In genomic region chr4:115827066-115827465, GRCm38 (mm10) we compare ENCODE assay signal across 8 mouse cellular contexts. TPM values are rescaled to one million over a fixed set of nuclear protein-coding genes. Genes with fewer than 3 reads are reported as not detected.
DNase-seq lines count a peak whose midpoint lies in the region; ATAC-seq and TF ChIP-seq lines count a peak whose summit lies in the region.

No protein-coding gene starts in this region.

- no peaks in the 10 kb centered on the region for H3K9me3 ChIP-seq in heart, embryonic 14.5 days (ENCODE audit: control insufficient read depth, low read length)
- no peaks in the 10 kb centered on the region for H3K9me3 ChIP-seq in CH12.LX (replicated peaks; ENCODE audit: low read length)
- H3K9me3 ChIP-seq in embryonic facial prominence, embryonic 13.5 days = no peaks in the 10 kb centered on the region
- no peaks in the 10 kb centered on the region for H3K9me3 ChIP-seq in liver, embryonic 15.5 days (replicated peaks)

- in situ Hi-C loops in CH12.LX (cut with MboI; ENCODE audit: low pct_ligation_motif_present, low pct_unique_long_range_greater_than_20kb, low sequenced_read_pairs) = loop anchor here (10.0 kb wide), 1 partner anchor 82 kb away; no protein-coding TSS in a partner anchor

- WGBS in heart, embryonic 14.5 days = 70% methylated on average over 3 of the region's 3 CpGs
- WGBS in embryonic facial prominence, embryonic 13.5 days = 59% methylated on average over 3 of the region's 3 CpGs
- WGBS in liver, embryonic 15.5 days (ENCODE audit: insufficient replicate concordance) = 57% methylated on average over 3 of the region's 3 CpGs

- no peaks in the 10 kb centered on the region for H3K27me3 ChIP-seq in heart, embryonic 14.5 days (ENCODE audit: control insufficient read depth, insufficient read depth, low read length)
- no peaks in the 10 kb centered on the region for H3K27me3 ChIP-seq in CH12.LX (replicated peaks)
- peaks cover 8% of the 10 kb centered on the region; the same call in 1 of the 2 replicates for H3K27me3 ChIP-seq in embryonic facial prominence, embryonic 13.5 days
- no peaks in the 10 kb centered on the region for H3K27me3 ChIP-seq in liver, embryonic 15.5 days

- peak overlapping the region; percentile 90 for H3K4me2 ChIP-seq in heart, embryonic 14.5 days (ENCODE audit: low read length)
- H3K4me2 ChIP-seq in CH12.LX (ENCODE audit: insufficient read depth, low read depth, poor library complexity, severe bottlenecking) = peak overlapping the region; percentile 79; the same call in 1 of the 2 replicates
- H3K4me2 ChIP-seq in embryonic facial prominence, embryonic 13.5 days = peak overlapping the region; percentile 65
- peak overlapping the region; percentile 89 for H3K4me2 ChIP-seq in liver, embryonic 15.5 days

- peaks cover 7% of the 10 kb centered on the region; the same call in 1 of the 2 replicates for H3K79me2 ChIP-seq in CH12.LX (replicated peaks; ENCODE audit: control insufficient read depth, extremely low read depth, insufficient read depth, poor library complexity, severe bottlenecking)

- TF ChIP-seq POLR2A in CH12.LX (IDR thresholded peaks at IDR 0.05; ENCODE audit: low read depth, low read length) = no peak

- H3K27ac ChIP-seq in heart, embryonic 14.5 days (replicated peaks in 1 of 2; ENCODE audit: control insufficient read depth in 1 of 2, insufficient read depth in 1 of 2, low read depth in 2 of 2, low read length in 2 of 2) = no peak overlapping the region
- no peak overlapping the region for H3K27ac ChIP-seq in CH12.LX (ENCODE audit: insufficient read depth, low read depth)
- no peak overlapping the region for H3K27ac ChIP-seq in embryonic facial prominence, embryonic 13.5 days
- peak overlapping the region; percentile 88 for H3K27ac ChIP-seq in liver, embryonic 15.5 days (replicated peaks)

- H3K4me3 ChIP-seq in heart, embryonic 14.5 days (ENCODE audit: control insufficient read depth in 1 of 2, insufficient read depth in 1 of 2, low read depth in 1 of 2, low read length in 2 of 2) = no peak overlapping the region; a peak in 1 of 4 replicates
- no peak overlapping the region for H3K4me3 ChIP-seq in CH12.LX (replicated peaks in 1 of 3; ENCODE audit: low read depth in 2 of 3, low read length in 2 of 3, poor library complexity in 1 of 3)
- no peak overlapping the region for H3K4me3 ChIP-seq in embryonic facial prominence, embryonic 13.5 days
- H3K4me3 ChIP-seq in liver, embryonic 15.5 days (replicated peaks) = peak overlapping the region; percentile 87; the same call in 1 of the 2 replicates

- DNase-seq in heart, adult 9 months (ENCODE audit: low spot score in 2 of 2) = no peak
- DNase-seq in CH12.LX (ENCODE audit: extremely low read depth) = no peak
- no peak for DNase-seq in layer of hippocampus, postnatal 36 days
- DNase-seq in left cerebral cortex, adult 11 months (ENCODE audit: low spot score) = no peak
- DNase-seq in cerebellum, postnatal 14 days = no peak

- dilution Hi-C loops in CH12.LX (cut with MboI; ENCODE audit: extremely low pct_ligation_motif_present, extremely low pct_unique_long_range_greater_than_20kb, low sequenced_read_pairs) = no loop called here

- H3K4me1 ChIP-seq in heart, embryonic 14.5 days (ENCODE audit: control insufficient read depth in 2 of 2, insufficient read depth in 2 of 2, low read length in 2 of 2) = peaks cover 17 to 39% of the 10 kb centered on the region in 2 experiments
- H3K4me1 ChIP-seq in CH12.LX (ENCODE audit: control insufficient read depth in 1 of 2, insufficient read depth in 2 of 2) = peaks cover 7 to 69% of the 10 kb centered on the region in 2 experiments
- peaks cover 17% of the 10 kb centered on the region for H3K4me1 ChIP-seq in embryonic facial prominence, embryonic 13.5 days
- H3K4me1 ChIP-seq in liver, embryonic 15.5 days (replicated peaks) = peaks cover 83% of the 10 kb centered on the region

- H3K36me3 ChIP-seq in heart, embryonic 14.5 days (ENCODE audit: control insufficient read depth, insufficient read depth, low read length) = peaks cover 11% of the 10 kb centered on the region
- peaks cover 15 to 41% of the 10 kb centered on the region in 2 experiments for H3K36me3 ChIP-seq in CH12.LX (replicated peaks in 1 of 2; ENCODE audit: control insufficient read depth in 1 of 2, insufficient read depth in 1 of 2, low read length in 1 of 2)
- peaks cover 9% of the 10 kb centered on the region for H3K36me3 ChIP-seq in embryonic facial prominence, embryonic 13.5 days
- H3K36me3 ChIP-seq in liver, embryonic 15.5 days (replicated peaks) = peaks cover 12% of the 10 kb centered on the region

- TF ChIP-seq RAD21 in CH12.LX (IDR thresholded peaks at IDR 0.05; ENCODE audit: low read depth, low read length) = no peak

- ATAC-seq in heart, embryonic 14.5 days (ENCODE audit: insufficient number of reproducible peaks, insufficient read depth, low FRiP score, low read depth) = no peak
- ATAC-seq in embryonic facial prominence, embryonic 13.5 days (ENCODE audit: insufficient number of reproducible peaks, insufficient read depth, low FRiP score, low TSS enrichment, low read depth) = no peak
- ATAC-seq in liver, embryonic 15.5 days (ENCODE audit: insufficient read depth) = no peak

- no peak for TF ChIP-seq EP300 in CH12.LX (IDR thresholded peaks at IDR 0.05; ENCODE audit: low read length)

- no peak for TF ChIP-seq CTCF in CH12.LX (conservative IDR thresholded peaks at IDR 0.05 in 1 of 2, IDR thresholded peaks at IDR 0.05 in 1 of 2; ENCODE audit: low read depth in 2 of 2, low read length in 2 of 2)

- H3K9ac ChIP-seq in heart, embryonic 14.5 days (ENCODE audit: low read length) = no peak overlapping the region
- H3K9ac ChIP-seq in CH12.LX (ENCODE audit: insufficient read depth, low read depth) = no peak overlapping the region
- no peak overlapping the region for H3K9ac ChIP-seq in embryonic facial prominence, embryonic 13.5 days
- no peak overlapping the region for H3K9ac ChIP-seq in liver, embryonic 15.5 days

TF ChIP-seq in CH12.LX, 34 proteins besides CTCF, POLR2A, EP300 and RAD21 (continues in another document):
- no peak for TF ChIP-seq GABPA (IDR thresholded peaks at IDR 0.05; ENCODE audit: insufficient replicate concordance, low read depth, low read length)
- no peak for TF ChIP-seq PAX5 (IDR thresholded peaks at IDR 0.05; ENCODE audit: low read length)
- TF ChIP-seq MAFK (IDR thresholded peaks at IDR 0.05; ENCODE audit: insufficient replicate concordance, low read length) = no peak
- TF ChIP-seq ETS1 (conservative IDR thresholded peaks at IDR 0.05; ENCODE audit: low read depth, low read length) = no peak
- TF ChIP-seq KAT2A (IDR thresholded peaks at IDR 0.05; ENCODE audit: insufficient replicate concordance, low read length) = no peak
- TF ChIP-seq ZKSCAN1 (IDR thresholded peaks at IDR 0.05; ENCODE audit: borderline replicate concordance, low read depth, low read length) = no peak
- no peak for TF ChIP-seq ZMIZ1 (IDR thresholded peaks at IDR 0.05; ENCODE audit: low read depth, low read length)
- no peak for TF ChIP-seq ZC3H11A (IDR thresholded peaks at IDR 0.05; ENCODE audit: low read depth, low read length)
- TF ChIP-seq MXI1 (IDR thresholded peaks at IDR 0.05; ENCODE audit: low read depth, low read length) = no peak

RNA-seq across cellular contexts. Expression of gene Mob3c, which starts 0.8 kb away (rescaled TPM):
- 6.8 and 8.0 TPM in 2 replicates for polyA plus RNA-seq in heart, embryonic 14.5 days (2014; fragmentation: Nextera tagmentation; extraction: Ambion mirVana)
- total RNA-seq in CH12.LX (2012; rRNA removed) = 9.2 and 9.3 TPM in 2 replicates
- total RNA-seq in CH12.LX (2014; rRNA removed) = 7.4 and 7.8 TPM in 2 replicates
- polyA plus RNA-seq in CH12.LX (2012; ENCODE audit: insufficient read length, low read depth) = 5.9 and 9.2 TPM in 2 replicates
- polyA plus RNA-seq in embryonic facial prominence, embryonic 13.5 days (2015; fragmentation: Nextera tagmentation; extraction: Ambion mirVana) = 8.7 and 9.8 TPM in 2 replicates
- 8.0 and 8.2 TPM in 2 replicates for polyA plus RNA-seq in liver, embryonic 15.5 days (2015; fragmentation: Nextera tagmentation; extraction: Ambion mirVana)
- total RNA-seq in layer of hippocampus, postnatal 36 days (2021) = 1 to 10 TPM; 4.6 to 5.1 TPM

RNA-seq across cellular contexts. Expression of gene Mknk1, which starts 11.9 kb away (rescaled TPM):
- 16.2 and 16.7 TPM in 2 replicates for polyA plus RNA-seq in heart, embryonic 14.5 days (2014; fragmentation: Nextera tagmentation; extraction: Ambion mirVana)
- total RNA-seq in CH12.LX (2012; rRNA removed) (34.7 and 39.0 TPM in 2 replicates), CH12.LX (2014; rRNA removed) (15.7 and 17.8 TPM in 2 replicates)
- 31.5 and 38.5 TPM in 2 replicates for polyA plus RNA-seq in CH12.LX (2012; ENCODE audit: insufficient read length, low read depth)
- 25.9 and 32.2 TPM in 2 replicates for polyA plus RNA-seq in embryonic facial prominence, embryonic 13.5 days (2015; fragmentation: Nextera tagmentation; extraction: Ambion mirVana)
- 30.0 and 33.1 TPM in 2 replicates for polyA plus RNA-seq in liver, embryonic 15.5 days (2015; fragmentation: Nextera tagmentation; extraction: Ambion mirVana)
- 10 to 100 TPM; 43.0 to 45.1 TPM for total RNA-seq in layer of hippocampus, postnatal 36 days (2021)

RNA-seq across cellular contexts. Expression of gene Atpaf1, which starts 42.5 kb away (rescaled TPM):
- 89.2 and 89.5 TPM in 2 replicates for polyA plus RNA-seq in heart, embryonic 14.5 days (2014; fragmentation: Nextera tagmentation; extraction: Ambion mirVana)
- 17.0 and 24.3 TPM in 2 replicates for total RNA-seq in CH12.LX (2012; rRNA removed)
- total RNA-seq in CH12.LX (2014; rRNA removed) = 36.3 and 37.5 TPM in 2 replicates
- polyA plus RNA-seq in CH12.LX (2012; ENCODE audit: insufficient read length, low read depth) = 22.1 and 27.7 TPM in 2 replicates
- 56.7 and 60.5 TPM in 2 replicates for polyA plus RNA-seq in embryonic facial prominence, embryonic 13.5 days (2015; fragmentation: Nextera tagmentation; extraction: Ambion mirVana)
- polyA plus RNA-seq in liver, embryonic 15.5 days (2015; fragmentation: Nextera tagmentation; extraction: Ambion mirVana) = 15.7 and 16.4 TPM in 2 replicates
- 10 to 100 TPM; 49.6 to 60.5 TPM for total RNA-seq in layer of hippocampus, postnatal 36 days (2021)

RNA-seq across cellular contexts. Expression of gene Tex38, which starts 46.2 kb away (rescaled TPM):
- polyA plus RNA-seq in heart, embryonic 14.5 days (2014; fragmentation: Nextera tagmentation; extraction: Ambion mirVana) = 0.26 and 0.53 TPM in 2 replicates
- total RNA-seq in CH12.LX (2012; rRNA removed) (0.17 TPM in 1 of 2 replicates, not detected in the other), CH12.LX (2014; rRNA removed) (not detected in 2 replicates)
- polyA plus RNA-seq in CH12.LX (2012; ENCODE audit: insufficient read length, low read depth) = 0.30 and 0.52 TPM in 2 replicates
- 0.53 TPM in 1 of 2 replicates, not detected in the other for polyA plus RNA-seq in embryonic facial prominence, embryonic 13.5 days (2015; fragmentation: Nextera tagmentation; extraction: Ambion mirVana)
- not detected in 2 replicates for polyA plus RNA-seq in liver, embryonic 15.5 days (2015; fragmentation: Nextera tagmentation; extraction: Ambion mirVana)
- total RNA-seq in layer of hippocampus, postnatal 36 days (2021) = not detected

RNA-seq across cellular contexts. Expression of gene Kncn, which starts 57.1 kb away (rescaled TPM):
- polyA plus RNA-seq in heart, embryonic 14.5 days (2014; fragmentation: Nextera tagmentation; extraction: Ambion mirVana) = not detected in 2 replicates
- not detected in 2 replicates for total RNA-seq in CH12.LX (2012; rRNA removed)
- total RNA-seq in CH12.LX (2014; rRNA removed) = not detected in 2 replicates
- polyA plus RNA-seq in CH12.LX (2012; ENCODE audit: insufficient read length, low read depth) = not detected in 2 replicates
- polyA plus RNA-seq in embryonic facial prominence, embryonic 13.5 days (2015; fragmentation: Nextera tagmentation; extraction: Ambion mirVana) = not detected in 2 replicates
- polyA plus RNA-seq in liver, embryonic 15.5 days (2015; fragmentation: Nextera tagmentation; extraction: Ambion mirVana) = not detected in 2 replicates
- under 1 TPM in 1 of 2 experiments, not detected in 1; 0.35 TPM for total RNA-seq in layer of hippocampus, postnatal 36 days (2021)
